Mouse (Mus musculus) bone marrow, adult 2 months (tissue): ENCODE data around the gene Vti1a. TPM values are rescaled to one million over a fixed set of nuclear protein-coding genes. Genes with fewer than 3 reads are reported as not detected.

Source experiments
- H3K27ac ChIP-seq: fragments of 200-500 bp; 2 replicates; pipeline ENCODE4 v1.5.1; 2012; ENCODE audit warnings: low read depth, mild to moderate bottlenecking, control low read depth, inconsistent platforms, low read length; ENCODE audit not compliant: control insufficient read depth, poor library complexity, insufficient read depth
- H3K4me1 ChIP-seq: fragments of 200-500 bp; 2 replicates; pipeline ENCODE4 v1.6.1; 2011; ENCODE audit warnings: low read length; ENCODE audit not compliant: control insufficient read depth, insufficient read depth
- H3K4me3 ChIP-seq: fragments of 200-500 bp; replicated peaks from 2 replicates; pipeline ENCODE3; 2011; ENCODE audit warnings: mild to moderate bottlenecking, low read depth, low read length, control low read depth; ENCODE audit not compliant: control insufficient read depth
- CTCF ChIP-seq: fragments of 200-500 bp; IDR thresholded peaks from 2 replicates; pipeline ENCODE4 v1.5.1; 2011; ENCODE audit warnings: low read length, control low read depth; ENCODE audit not compliant: control insufficient read depth, insufficient read depth
- POLR2A ChIP-seq: fragments of 200-500 bp; IDR thresholded peaks from 2 replicates; pipeline ENCODE4 v1.6.1; 2011; ENCODE audit warnings: low read depth, mild to moderate bottlenecking, control low read depth, low read length, borderline replicate concordance; ENCODE audit not compliant: control insufficient read depth
- WGBS: fragments of 180-500 bp; shearing (Covaris S2); methylation state at CpG from one replicate; pipeline ENCODE4 v1.1.7; 2018; 5-methylcytosine and 5-hydroxymethylcytosine counted together
- polyA plus RNA-seq: library from polyadenylated mRNA; stranded (reverse); fragments of >200 nt; gene quantifications from 2 replicates; pipeline ENCODE4 v1.2.4, GENCODE M21; 2011; ENCODE audit warnings: low replicate concordance; ENCODE audit not compliant: missing spikeins, insufficient read depth, insufficient read length

Vti1a gene
- polyA plus RNA-seq, 1 experiment = 11.4 TPM

DNA sequence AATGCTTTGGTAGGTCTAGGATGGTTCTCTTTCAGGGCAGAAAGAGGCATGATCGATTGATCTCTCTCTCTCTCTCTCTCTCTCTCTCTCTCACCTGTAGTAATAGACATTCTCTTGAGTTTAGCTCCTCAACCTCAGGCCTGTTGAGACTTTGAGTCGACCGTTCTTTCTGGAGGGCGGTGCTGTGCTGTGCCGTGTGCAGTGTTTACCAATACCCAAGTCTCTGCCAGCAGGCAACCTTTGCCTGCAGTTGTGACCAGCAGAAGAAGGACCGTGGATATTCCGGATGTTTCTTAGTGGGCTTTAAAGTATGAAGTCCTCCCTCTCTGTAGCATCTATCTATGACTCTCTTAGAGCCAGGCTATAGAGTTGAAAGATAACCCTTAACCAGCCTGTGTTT is 26.3 kb downstream of the Vti1a start:
- Histone ChIP-seq H3K4me3 (no peak overlapping the region), H3K4me1 (no peaks in the 10 kb centered on the region; the same call in 1 of the 2 replicates), H3K27ac (no peak overlapping the region)
- 92% methylated on average over 7 of the region's 7 CpGs for WGBS
- TF ChIP-seq CTCF (no peak), POLR2A (no peak)

GRCm38 (mm10) chr19:55343274-55343673 is 27.2 kb downstream of the Vti1a start:
- WGBS = 87% methylated on average over 9 of the region's 9 CpGs
- Histone ChIP-seq H3K4me1 (peaks cover 2% of the 10 kb centered on the region), H3K27ac (no peak overlapping the region), H3K4me3 (no peak overlapping the region)
- no peak for TF ChIP-seq CTCF

- no peak for TF ChIP-seq CTCF
- TF ChIP-seq POLR2A = no peak
Measured at GRCm38 (mm10) chr19:55348187-55348586, 32.1 kb downstream of the Vti1a start.

DNA sequence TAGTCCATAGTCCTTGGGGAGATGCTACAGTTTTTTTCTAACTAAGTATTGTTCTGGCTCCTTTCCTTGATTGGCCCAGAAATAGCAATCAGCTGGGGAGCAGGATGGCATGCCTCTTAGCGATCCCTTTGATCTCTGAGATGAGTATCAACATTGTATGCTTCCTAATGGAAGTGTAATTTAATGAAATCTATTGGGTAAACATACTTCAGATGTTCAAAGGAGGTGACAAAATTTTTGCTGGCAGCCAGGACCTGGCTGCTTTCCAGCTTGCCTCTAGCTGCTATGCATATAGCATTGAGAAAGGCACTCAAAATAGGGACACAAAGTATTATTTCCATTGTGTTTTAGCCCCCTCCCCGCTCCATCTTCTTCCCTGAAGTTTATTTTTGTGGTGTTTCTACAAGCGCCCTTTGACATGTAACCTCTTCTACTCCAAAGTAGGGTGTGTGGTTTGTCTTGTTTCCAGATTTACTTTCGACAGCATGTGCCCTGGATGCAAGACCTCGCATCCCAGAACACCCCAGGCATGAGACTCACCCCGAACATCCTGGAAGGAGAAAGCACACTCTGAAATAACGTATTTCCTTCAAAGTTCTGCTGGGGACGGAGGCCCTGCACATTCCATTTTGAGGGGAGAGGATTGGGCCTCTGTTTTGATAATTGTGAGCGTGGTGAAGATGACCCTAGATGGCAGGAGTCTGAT is 34.7 kb downstream of the Vti1a start:
- WGBS = 82% methylated on average over 9 of the region's 9 CpGs

More at GRCm38 (mm10) chr19:55348187-55348586, 32.1 kb downstream of the Vti1a start:
- Histone ChIP-seq H3K27ac (no peak overlapping the region), H3K4me1 (peaks cover 2% of the 10 kb centered on the region), H3K4me3 (no peak overlapping the region)
- 54% methylated on average over 3 of the region's 3 CpGs for WGBS

DNA sequence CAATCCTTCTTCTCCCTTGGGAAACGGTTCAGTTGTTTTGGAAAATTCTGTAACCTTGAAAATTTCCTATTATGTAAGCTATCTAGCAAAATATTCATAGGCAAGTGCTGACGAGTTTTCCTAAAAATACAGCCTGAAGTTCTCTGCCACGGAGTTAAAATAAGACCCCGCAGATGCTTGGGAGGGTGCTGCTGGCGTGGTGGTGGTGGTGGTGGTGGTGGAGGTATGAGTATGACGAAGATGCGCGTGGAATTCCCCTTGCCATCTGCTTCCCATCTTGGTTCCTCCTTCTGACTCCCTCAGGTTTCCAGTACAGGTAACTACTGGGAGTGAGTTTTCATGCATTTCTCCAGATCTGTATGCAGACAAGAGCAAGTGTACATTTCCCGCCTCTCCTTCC is 46.5 kb downstream of the Vti1a start:
- Histone ChIP-seq H3K4me3 (no peak overlapping the region), H3K4me1 (no peaks in the 10 kb centered on the region; the same call in 1 of the 2 replicates), H3K27ac (no peak overlapping the region)
- TF ChIP-seq CTCF = no peak
- no peak for TF ChIP-seq POLR2A
- 93% methylated on average over 9 of the region's 9 CpGs for WGBS

More for the DNA sequence above, 34.7 kb downstream of the Vti1a start:
- TF ChIP-seq CTCF = no peak
- TF ChIP-seq POLR2A = no peak
- Histone ChIP-seq H3K4me1 (peaks cover 2% of the 10 kb centered on the region), H3K4me3 (no peak overlapping the region), H3K27ac (no peak overlapping the region)

DNA sequence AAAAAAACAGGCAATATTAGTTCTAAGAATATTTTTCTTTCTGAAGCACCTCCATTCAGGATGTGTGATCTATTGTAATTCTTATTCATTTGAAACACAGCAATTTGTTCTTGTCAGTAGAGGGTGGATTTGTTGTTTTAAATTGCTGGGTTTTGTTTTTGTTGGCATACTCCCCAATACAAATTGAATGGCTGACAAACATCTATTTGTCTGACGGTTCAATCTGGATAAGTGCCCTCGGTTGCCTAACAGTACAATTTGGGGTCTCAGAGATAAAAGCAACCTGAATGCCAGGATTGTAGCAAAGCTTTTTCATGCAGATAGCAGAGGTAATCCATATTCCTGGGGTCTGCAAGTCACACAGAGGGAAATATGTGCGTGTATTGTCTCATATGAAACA is 53.6 kb downstream of the Vti1a start:
- no peak overlapping the region for H3K4me3 ChIP-seq
- no peaks in the 10 kb centered on the region for H3K4me1 ChIP-seq
- H3K27ac ChIP-seq = no peak overlapping the region
- no peak for TF ChIP-seq POLR2A
- TF ChIP-seq CTCF = no peak
- WGBS = 77% methylated on average over 3 of the region's 3 CpGs

DNA sequence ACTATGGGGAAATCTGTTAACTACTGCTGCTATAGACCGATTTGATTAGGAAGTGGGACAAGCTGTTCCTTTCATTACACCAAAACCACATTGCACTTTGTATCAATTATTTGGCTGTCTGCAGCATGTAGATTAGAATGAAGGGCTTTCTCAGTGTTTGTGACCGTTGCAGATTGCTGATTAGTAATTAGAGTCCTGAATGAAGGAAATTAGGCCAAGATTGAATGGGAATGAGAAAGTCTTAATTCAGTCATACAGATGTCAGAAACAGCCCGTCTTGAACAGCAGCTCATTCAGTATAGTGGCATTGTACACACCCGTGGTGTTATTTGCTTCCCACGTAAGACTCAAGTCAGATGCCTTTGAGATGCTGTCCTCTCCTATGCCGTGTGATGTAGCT is 60.2 kb downstream of the Vti1a start:
- Histone ChIP-seq H3K27ac (no peak overlapping the region), H3K4me1 (peaks cover 1% of the 10 kb centered on the region; the same call in 1 of the 2 replicates), H3K4me3 (no peak overlapping the region)
- 74% methylated on average over 6 of the region's 6 CpGs for WGBS
- no peak for TF ChIP-seq CTCF
- TF ChIP-seq POLR2A = no peak

DNA sequence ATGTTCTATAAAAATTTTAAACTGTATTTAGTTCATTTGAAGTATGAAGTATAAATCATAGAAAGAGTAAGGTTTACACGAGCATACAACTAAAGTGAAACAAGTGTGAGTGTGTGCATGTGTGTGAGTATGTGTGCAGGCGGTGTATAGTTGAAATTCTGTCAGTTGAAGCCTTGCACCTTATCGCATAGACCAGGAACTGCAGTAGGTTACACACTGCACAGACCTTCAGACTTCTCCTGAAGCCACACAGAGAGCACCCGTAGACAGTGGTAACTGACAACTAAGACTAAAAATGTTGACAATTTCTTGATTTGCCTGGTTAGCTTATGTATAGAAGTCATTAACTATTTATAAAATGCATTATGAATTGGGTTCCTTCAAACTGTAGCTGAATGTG is 61.4 kb downstream of the Vti1a start:
- TF ChIP-seq POLR2A (no peak), CTCF (no peak)
- peaks cover 1% of the 10 kb centered on the region; the same call in 1 of the 2 replicates for H3K4me1 ChIP-seq
- no peak overlapping the region for H3K27ac ChIP-seq
- H3K4me3 ChIP-seq = no peak overlapping the region
- 83% methylated on average over 4 of the region's 4 CpGs for WGBS

GRCm38 (mm10) chr19:55378884-55379283 is 62.8 kb downstream of the Vti1a start:
- no peak for TF ChIP-seq POLR2A
- TF ChIP-seq CTCF = no peak
- Histone ChIP-seq H3K27ac (no peak overlapping the region), H3K4me3 (no peak overlapping the region), H3K4me1 (peaks cover 1% of the 10 kb centered on the region; the same call in 1 of the 2 replicates)
- 51% methylated on average over 2 of the region's 2 CpGs for WGBS
